Mouse (Mus musculus): ENCODE data around the gene Gsdme.

The Gsdme gene

GRCm38 (mm10) chr6:50175736-50176135, 87.9 kb downstream of the Gsdme start:
- DNase-seq, result no peak

- DNase-seq, result no peak
These were observed 93.9 kb downstream of the Gsdme start for GRCm38 (mm10) chr6:50169771-50170170.

- no peak for DNase-seq
These were observed 94.8 kb downstream of the Gsdme start for GRCm38 (mm10) chr6:50168821-50169220.

GRCm38 (mm10) chr6:50163013-50163412, 100.6 kb downstream of the Gsdme start:
- DNase-seq, result no peak

- no peak for DNase-seq
These were observed 103.8 kb downstream of the Gsdme start for GRCm38 (mm10) chr6:50159842-50160241.

- DNase-seq, result no peak
These were observed 114.3 kb downstream of the Gsdme start for GRCm38 (mm10) chr6:50149378-50149777.

- no peak for DNase-seq
These were observed 117.5 kb downstream of the Gsdme start for GRCm38 (mm10) chr6:50146158-50146557.

GRCm38 (mm10) chr6:50139526-50139925, 124.1 kb downstream of the Gsdme start:
- no peak for DNase-seq
